Mouse (Mus musculus) bone marrow, adult 2 months (tissue): ENCODE results near the gene Tspear. TPM values are rescaled to one million over a fixed set of nuclear protein-coding genes. Genes with fewer than 3 reads are reported as not detected.
"Not testable (repeated sequence)": the region's sequence is repeated elsewhere in the genome, so short reads cannot be mapped to it uniquely, and the experiment has no call there.

Source experiments
- H3K27ac ChIP-seq: fragments of 200-500 bp; 2 replicates; pipeline ENCODE4 v1.5.1; 2012; ENCODE audit warnings: low read depth, mild to moderate bottlenecking, control low read depth, inconsistent platforms, low read length; ENCODE audit not compliant: control insufficient read depth, poor library complexity, insufficient read depth
- H3K4me1 ChIP-seq: fragments of 200-500 bp; 2 replicates; pipeline ENCODE4 v1.6.1; 2011; ENCODE audit warnings: low read length; ENCODE audit not compliant: control insufficient read depth, insufficient read depth
- H3K4me3 ChIP-seq: fragments of 200-500 bp; replicated peaks from 2 replicates; pipeline ENCODE3; 2011; ENCODE audit warnings: mild to moderate bottlenecking, low read depth, low read length, control low read depth; ENCODE audit not compliant: control insufficient read depth
- CTCF ChIP-seq: fragments of 200-500 bp; IDR thresholded peaks from 2 replicates; pipeline ENCODE4 v1.5.1; 2011; ENCODE audit warnings: low read length, control low read depth; ENCODE audit not compliant: control insufficient read depth, insufficient read depth
- POLR2A ChIP-seq: fragments of 200-500 bp; IDR thresholded peaks from 2 replicates; pipeline ENCODE4 v1.6.1; 2011; ENCODE audit warnings: low read depth, mild to moderate bottlenecking, control low read depth, low read length, borderline replicate concordance; ENCODE audit not compliant: control insufficient read depth
- WGBS: fragments of 180-500 bp; shearing (Covaris S2); methylation state at CpG from one replicate; pipeline ENCODE4 v1.1.7; 2018; 5-methylcytosine and 5-hydroxymethylcytosine counted together
- polyA plus RNA-seq: library from polyadenylated mRNA; stranded (reverse); fragments of >200 nt; gene quantifications from 2 replicates; pipeline ENCODE4 v1.2.4, GENCODE M21; 2011; ENCODE audit warnings: low replicate concordance; ENCODE audit not compliant: missing spikeins, insufficient read depth, insufficient read length

Gene Tspear
- polyA plus RNA-seq, 1 experiment: not detected

GRCm38 (mm10) chr10:77794976-77795375, 108.6 kb downstream of the Tspear start, which contains the start of gene Gm9639:
Gene Gm9639, minus strand, starts transcription at chr10:77795076.
- H3K4me1 ChIP-seq: no peaks in the 10 kb centered on the region
- H3K4me3 ChIP-seq: no peak within 1 kb of the TSS
- WGBS: 52% methylated on average over 2 of the region's 2 CpGs
- TF ChIP-seq CTCF (no peak), POLR2A (no peak)
- no peak within 1 kb of the TSS for H3K27ac ChIP-seq

- 46% methylated on average over 3 of the region's 3 CpGs for WGBS
- H3K4me1 ChIP-seq: no peaks in the 10 kb centered on the region
- no peak overlapping the region for H3K27ac ChIP-seq
- no peak overlapping the region for H3K4me3 ChIP-seq
- TF ChIP-seq POLR2A: no peak
- no peak for TF ChIP-seq CTCF
Measured at GRCm38 (mm10) chr10:77797677-77798076, 111.3 kb downstream of the Tspear start.

GRCm38 (mm10) chr10:77798164-77798920, 112.0 kb downstream of the Tspear start:
- not testable (repeated sequence) for H3K27ac ChIP-seq, H3K4me1 ChIP-seq, H3K4me3 ChIP-seq
- 48% methylated on average over 3 of the region's 3 CpGs for WGBS

GRCm38 (mm10) chr10:77798921-77799508, 112.6 kb downstream of the Tspear start, which contains the start of gene Gm19668:
Gene Gm19668, minus strand, starts transcription at chr10:77799133.
- no peak within 1 kb of the TSS for H3K4me3 ChIP-seq

GRCm38 (mm10) chr10:77804095-77804494, 117.7 kb downstream of the Tspear start:
- Histone ChIP-seq H3K27ac (no peak overlapping the region), H3K4me1 (no peaks in the 10 kb centered on the region), H3K4me3 (no peak overlapping the region)
- whole genome bisulfite sequencing: 58% methylated on average over 3 of the region's 3 CpGs
- TF ChIP-seq CTCF (no peak), POLR2A (no peak)

More at GRCm38 (mm10) chr10:77798921-77799508, 112.6 kb downstream of the Tspear start, which contains the start of gene Gm19668:
- Histone ChIP-seq H3K27ac (no peak within 1 kb of the TSS), H3K4me1 (no peaks in the 10 kb centered on the region)
- TF ChIP-seq POLR2A (no peak), CTCF (no peak)
- WGBS: 63% methylated on average over 8 of the region's 8 CpGs

- H3K4me3 ChIP-seq: no peak within 1 kb of the TSS
- TF ChIP-seq POLR2A (no peak), CTCF (no peak)
- WGBS: 70% methylated on average over 5 of the region's 5 CpGs
- H3K27ac ChIP-seq: no peak within 1 kb of the TSS
- no peaks in the 10 kb centered on the region for H3K4me1 ChIP-seq
Measured at GRCm38 (mm10) chr10:77811743-77812142, 125.4 kb downstream of the Tspear start, which contains the start of gene Gm9507. Gene Gm9507, minus strand, starts transcription at chr10:77811843.

GRCm38 (mm10) chr10:77814382-77814781, 128.0 kb downstream of the Tspear start, which contains the start of gene Gm2696:
Gene Gm2696, plus strand, starts transcription at chr10:77814682.
- H3K27ac ChIP-seq: no peak within 1 kb of the TSS
- 54% methylated on average over 4 of the region's 4 CpGs for WGBS
- no peak for TF ChIP-seq CTCF
- TF ChIP-seq POLR2A: no peak
- no peak within 1 kb of the TSS for H3K4me3 ChIP-seq
- H3K4me1 ChIP-seq: no peaks in the 10 kb centered on the region

- no peak overlapping the region for H3K4me3 ChIP-seq
- TF ChIP-seq POLR2A: no peak
- peak; percentile 47; the same call in 1 of the 2 replicates for TF ChIP-seq CTCF
- H3K4me1 ChIP-seq: no peaks in the 10 kb centered on the region
- 40% methylated on average over 5 of the region's 5 CpGs for WGBS
- H3K27ac ChIP-seq: no peak overlapping the region
Measured at GRCm38 (mm10) chr10:77815514-77815913, 129.1 kb downstream of the Tspear start.
